Mouse (Mus musculus) ES-E14 (cell line): ENCODE measurements at regions not wholly inside any gene's neighbourhood (a gene's known extent, or its start where the extent isn't known, plus 50 kb on each side); places are given as distances from the start of the nearest gene placed in this dataset.

ENCODE experiments used
- DNase-seq: peaks from one replicate; pipeline ENCODE4 v3.0.0-alpha.2; 2013; ENCODE audit warnings: low read depth, low spot score
- H3K27ac ChIP-seq: 2 replicates; pipeline ENCODE4 v1.5.1; 2012; ENCODE audit warnings: low read depth, mild to moderate bottlenecking, low read length, moderate library complexity, mixed read lengths; ENCODE audit not compliant: poor library complexity, insufficient read depth, severe bottlenecking
- H3K36me3 ChIP-seq: 2 replicates; pipeline ENCODE4 v1.6.1; 2012; ENCODE audit warnings: mild to moderate bottlenecking, low read length, moderate library complexity, mixed read lengths; ENCODE audit not compliant: control insufficient read depth, poor library complexity, insufficient read depth, severe bottlenecking
- H3K4me1 ChIP-seq, 2 experiments: fragments of 150-350 bp in 1 of 2; sonication (generic) in 1 of 2; 2 replicates each; pipeline ENCODE4 v1.6.1; 2012; ENCODE audit warnings: low read length in 2 of 2, mild to moderate bottlenecking in 1 of 2, mixed read lengths in 1 of 2; ENCODE audit not compliant: control insufficient read depth in 2 of 2, insufficient read depth in 2 of 2, poor library complexity in 1 of 2
- H3K4me3 ChIP-seq, 2 experiments: fragments of 150-350 bp in 1 of 2; sonication (generic) in 1 of 2; 2 replicates each; pipeline ENCODE4 v1.5.1; 2012; ENCODE audit warnings: low read length in 2 of 2, low read depth in 1 of 2, mild to moderate bottlenecking in 1 of 2, mixed read lengths in 1 of 2; ENCODE audit not compliant: insufficient read depth in 1 of 2, poor library complexity in 1 of 2, severe bottlenecking in 1 of 2
- H3K9ac ChIP-seq: 2 replicates; pipeline ENCODE4 v1.6.1; 2012; ENCODE audit warnings: low read depth, mild to moderate bottlenecking, low read length, mixed read lengths; ENCODE audit not compliant: poor library complexity, insufficient read depth, severe bottlenecking
- H3K9me3 ChIP-seq: fragments of 150-350 bp; sonication (generic); 2 replicates; pipeline ENCODE4 v1.6.1; 2012; ENCODE audit warnings: low read depth, mild to moderate bottlenecking, low read length; ENCODE audit not compliant: control insufficient read depth, insufficient read depth
- CHD2 ChIP-seq: IDR thresholded peaks from 2 replicates; pipeline ENCODE4 v1.6.1; 2014; ENCODE audit warnings: mild to moderate bottlenecking, low read depth, low read length, inconsistent platforms
- HCFC1 ChIP-seq: IDR thresholded peaks from 2 replicates; pipeline ENCODE4 v1.6.1; 2012; ENCODE audit warnings: low read length, inconsistent platforms, borderline replicate concordance; ENCODE audit not compliant: insufficient read depth
- MAFK ChIP-seq: IDR thresholded peaks from 2 replicates; pipeline ENCODE4 v1.6.1; 2014; ENCODE audit warnings: mild to moderate bottlenecking, low read depth, low read length, inconsistent platforms; ENCODE audit not compliant: insufficient read depth
- ZC3H11A ChIP-seq: IDR thresholded peaks from 2 replicates; pipeline ENCODE4 v1.6.1; 2012; ENCODE audit warnings: low read depth, mild to moderate bottlenecking, inconsistent platforms, low read length, borderline replicate concordance
- ZNF384 ChIP-seq: IDR thresholded peaks from 2 replicates; pipeline ENCODE4 v1.6.1; 2012; ENCODE audit warnings: low read depth, low read length, inconsistent platforms
- in situ Hi-C, 2 experiments: fragments of 600-800 bp; cut with MboI; formaldehyde crosslinking; loops; one replicate each; pipeline ENCODE4 v1.15.1; 2025; ENCODE audit warnings: low sequenced_read_pairs in 2 of 2, inconsistent platforms in 1 of 2; ENCODE audit not compliant: unreplicated experiment in 2 of 2

- no peaks in the 10 kb centered on the region for H3K9me3 ChIP-seq
- H3K27ac ChIP-seq, result no peak overlapping the region
- H3K9ac ChIP-seq, result no peak overlapping the region
- no peak for DNase-seq
- H3K36me3 ChIP-seq, result no peaks in the 10 kb centered on the region
- H3K4me3 ChIP-seq, result no peak overlapping the region
- H3K4me1 ChIP-seq, result no peaks in the 10 kb centered on the region
- in situ Hi-C loops, result no loop called here
- TF ChIP-seq ZC3H11A (no peak), CHD2 (no peak), HCFC1 (no peak), MAFK (no peak), ZNF384 (no peak)
Measured at GRCm38 (mm10) chr17:63637598-63637997, 137.8 kb upstream of the Fbxl17 start.

- no peaks in the 10 kb centered on the region for H3K9me3 ChIP-seq
- in situ Hi-C loops, result no loop called here
Measured at GRCm38 (mm10) chr17:63644390-63644789, 144.6 kb upstream of the Fbxl17 start.

GRCm38 (mm10) chr17:63657687-63658086, 157.9 kb upstream of the Fbxl17 start:
- no peak overlapping the region for H3K27ac ChIP-seq
- H3K9ac ChIP-seq, result no peak overlapping the region
- H3K4me1 ChIP-seq, result no peaks in the 10 kb centered on the region
- TF ChIP-seq MAFK (no peak), ZC3H11A (no peak), HCFC1 (no peak), ZNF384 (no peak), CHD2 (no peak)
- in situ Hi-C loops, result no loop called here
- no peaks in the 10 kb centered on the region for H3K36me3 ChIP-seq
- no peak overlapping the region for H3K4me3 ChIP-seq
- DNase-seq, result no peak
- H3K9me3 ChIP-seq, result no peaks in the 10 kb centered on the region

More at GRCm38 (mm10) chr17:63644390-63644789, 144.6 kb upstream of the Fbxl17 start:
- Histone ChIP-seq H3K4me1 (no peaks in the 10 kb centered on the region), H3K36me3 (no peaks in the 10 kb centered on the region), H3K27ac (no peak overlapping the region), H3K9ac (no peak overlapping the region), H3K4me3 (no peak overlapping the region)
- TF ChIP-seq ZNF384, result no peak
- TF ChIP-seq ZC3H11A, result no peak
- TF ChIP-seq MAFK, result no peak
- no peak for TF ChIP-seq CHD2
- TF ChIP-seq HCFC1, result no peak
- DNase-seq, result no peak

- in situ Hi-C loops, result no loop called here
- Histone ChIP-seq H3K9me3 (no peaks in the 10 kb centered on the region), H3K4me1 (no peaks in the 10 kb centered on the region), H3K4me3 (no peak overlapping the region), H3K36me3 (no peaks in the 10 kb centered on the region), H3K9ac (no peak overlapping the region), H3K27ac (no peak overlapping the region)
- TF ChIP-seq MAFK (no peak), ZC3H11A (no peak), CHD2 (no peak)
- no peak for DNase-seq
Measured at GRCm38 (mm10) chr17:63660841-63661481, 161.1 kb upstream of the Fbxl17 start.

GRCm38 (mm10) chr17:63661584-63661983, 161.8 kb upstream of the Fbxl17 start:
- Histone ChIP-seq H3K4me3 (no peak overlapping the region), H3K9ac (no peak overlapping the region), H3K36me3 (no peaks in the 10 kb centered on the region), H3K9me3 (no peaks in the 10 kb centered on the region), H3K4me1 (no peaks in the 10 kb centered on the region), H3K27ac (no peak overlapping the region)
- no peak for TF ChIP-seq ZC3H11A
- TF ChIP-seq ZNF384, result no peak
- no peak for TF ChIP-seq CHD2
- no peak for TF ChIP-seq MAFK
- no peak for TF ChIP-seq HCFC1
- DNase-seq, result no peak
- in situ Hi-C loops, result no loop called here
